Mouse (Mus musculus): ENCODE results near the gene Zfp668. TPM values are rescaled to one million over a fixed set of nuclear protein-coding genes. Genes with fewer than 3 reads are reported as not detected.
"Not testable (repeated sequence)": the region's sequence is repeated elsewhere in the genome, so short reads cannot be mapped to it uniquely, and the experiment has no call there.

Gene Zfp668
- total and polyA plus RNA-seq, 2 experiments from 2014 or later, result 3.2 to 7.1 TPM

DNA sequence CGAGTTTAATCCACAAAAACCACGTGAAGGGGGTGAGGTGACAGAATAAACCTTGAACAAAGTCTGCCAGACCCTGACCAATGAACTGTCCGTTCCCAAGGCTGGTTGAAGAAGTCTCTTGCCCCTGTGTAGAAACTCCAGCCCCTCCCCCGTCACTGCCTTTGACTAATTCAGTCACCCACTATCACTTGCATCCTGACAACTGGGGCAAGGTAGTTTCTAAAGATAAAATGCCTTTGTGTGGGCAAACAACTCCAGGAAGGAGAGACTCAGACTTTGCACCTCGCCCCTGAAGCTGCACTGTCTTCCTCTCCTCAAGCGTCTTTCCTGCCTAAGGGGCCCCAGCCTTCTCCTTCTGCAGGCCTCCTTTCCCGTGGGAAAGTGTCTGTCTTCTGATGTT, 23.4 kb upstream of the Zfp668 start:
- no peak for TF ChIP-seq CTCF (IDR thresholded peaks at IDR 0.05; ENCODE audit: low read depth)
- no peak for TF ChIP-seq EP300 (IDR thresholded peaks at IDR 0.05; ENCODE audit: low read depth)
- H3K36me3 ChIP-seq (replicated peaks; ENCODE audit: control insufficient read depth, insufficient read depth, low read length), result no peaks in the 10 kb centered on the region
- H3K27me3 ChIP-seq (ENCODE audit: control insufficient read depth, insufficient read depth, low read length), result no peaks in the 10 kb centered on the region
- H3K4me2 ChIP-seq (ENCODE audit: low read depth, low read length), result no peak overlapping the region
- no peak overlapping the region for H3K27ac ChIP-seq (ENCODE audit: low read depth)
- H3K4me1 ChIP-seq (ENCODE audit: control insufficient read depth, insufficient read depth), result peaks cover 7% of the 10 kb centered on the region
- no peak overlapping the region for H3K9ac ChIP-seq (replicated peaks; ENCODE audit: low read depth, low read length)
- H3K4me3 ChIP-seq (ENCODE audit: low read depth, low read length), result no peak overlapping the region
- 26% methylated on average over 7 of the region's 7 CpGs for WGBS
- H3K9me3 ChIP-seq (replicated peaks; ENCODE audit: control insufficient read depth, low read length), result no peaks in the 10 kb centered on the region
- ATAC-seq (ENCODE audit: insufficient read depth, low read depth), result no peak
- no peak for DNase-seq (ENCODE audit: low spot score)

DNA sequence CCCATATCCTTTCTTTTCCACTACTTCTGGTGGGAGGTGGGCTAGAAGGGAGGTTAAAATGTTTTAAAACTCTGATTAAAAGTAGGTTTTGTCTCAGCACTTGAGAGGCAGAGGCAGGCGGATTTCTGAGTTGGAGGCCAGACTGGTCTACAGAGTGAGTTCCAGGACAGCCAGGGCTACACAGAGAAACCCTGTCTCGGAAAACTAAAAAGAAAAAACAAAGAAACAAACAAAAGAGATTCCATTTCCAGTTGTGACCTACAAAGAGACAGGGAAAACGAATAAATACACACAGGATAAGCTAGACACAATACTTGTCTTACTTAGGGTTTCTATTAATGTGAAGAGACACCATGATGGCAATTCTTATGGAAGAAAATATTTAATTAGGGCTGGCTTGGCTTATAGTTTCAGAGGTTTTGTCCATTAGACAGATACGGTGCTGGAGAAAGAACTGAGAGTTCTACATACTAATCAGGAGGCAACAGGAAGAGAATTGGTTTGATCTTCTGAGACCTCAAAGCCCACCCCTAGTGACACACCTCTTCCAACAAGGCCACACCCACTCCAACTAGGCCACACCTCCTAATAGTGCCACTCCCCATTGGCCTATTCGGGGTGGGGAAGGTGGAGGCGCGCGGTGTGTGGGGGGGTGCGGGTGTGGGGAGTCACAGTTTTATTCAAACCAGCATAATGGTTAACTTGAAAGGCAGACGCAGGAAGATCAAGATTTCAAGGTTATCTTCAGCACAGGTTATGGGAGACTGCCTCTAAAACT, 21.7 kb upstream of the Zfp668 start:
- TF ChIP-seq EP300 (IDR thresholded peaks at IDR 0.05; ENCODE audit: low read depth) (no peak), CTCF (IDR thresholded peaks at IDR 0.05; ENCODE audit: low read depth) (no peak)
- no peak overlapping the region for H3K4me2 ChIP-seq (ENCODE audit: low read depth, low read length)
- H3K27ac ChIP-seq (ENCODE audit: low read depth), result no peak overlapping the region
- ATAC-seq (ENCODE audit: insufficient read depth, low read depth) (no peak), DNase-seq (ENCODE audit: low spot score) (no peak)
- no peaks in the 10 kb centered on the region for H3K9me3 ChIP-seq (replicated peaks; ENCODE audit: control insufficient read depth, low read length)
- WGBS, result 34% methylated on average over 10 of the region's 10 CpGs
- H3K4me1 ChIP-seq (ENCODE audit: control insufficient read depth, insufficient read depth), result peaks cover 6% of the 10 kb centered on the region
- H3K4me3 ChIP-seq (ENCODE audit: low read depth, low read length), result no peak overlapping the region
- no peaks in the 10 kb centered on the region for H3K36me3 ChIP-seq (replicated peaks; ENCODE audit: control insufficient read depth, insufficient read depth, low read length)
- no peaks in the 10 kb centered on the region for H3K27me3 ChIP-seq (ENCODE audit: control insufficient read depth, insufficient read depth, low read length)
- no peak overlapping the region for H3K9ac ChIP-seq (replicated peaks; ENCODE audit: low read depth, low read length)

DNA sequence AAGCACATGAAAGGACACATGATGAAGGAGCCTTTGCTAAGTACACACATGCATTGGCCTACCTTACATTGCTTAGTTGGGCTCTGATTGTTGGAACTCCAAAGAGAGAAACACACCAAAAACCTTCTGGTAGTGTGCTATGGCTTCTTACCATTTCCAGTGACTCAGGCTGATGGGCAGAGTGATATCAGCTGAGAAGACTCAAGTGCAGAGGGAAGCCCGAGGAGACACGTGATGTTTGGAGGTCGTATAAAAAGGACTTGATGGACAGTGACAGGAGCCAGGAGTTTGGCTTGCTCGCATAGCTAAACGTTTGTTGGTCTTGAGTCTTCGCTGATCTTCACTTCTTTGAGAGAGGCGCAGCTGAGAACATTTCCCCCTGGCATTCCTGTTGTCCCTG, 20.9 kb upstream of the Zfp668 start:
- Histone ChIP-seq H3K4me3 (ENCODE audit: low read depth, low read length) (no peak overlapping the region), H3K4me2 (ENCODE audit: low read depth, low read length) (no peak overlapping the region), H3K27me3 (ENCODE audit: control insufficient read depth, insufficient read depth, low read length) (no peaks in the 10 kb centered on the region), H3K27ac (ENCODE audit: low read depth) (no peak overlapping the region), H3K9me3 (replicated peaks; ENCODE audit: control insufficient read depth, low read length) (no peaks in the 10 kb centered on the region), H3K36me3 (replicated peaks; ENCODE audit: control insufficient read depth, insufficient read depth, low read length) (peaks cover 7% of the 10 kb centered on the region), H3K9ac (replicated peaks; ENCODE audit: low read depth, low read length) (no peak overlapping the region), H3K4me1 (ENCODE audit: control insufficient read depth, insufficient read depth) (peaks cover 6% of the 10 kb centered on the region)
- 85% methylated on average over 7 of the region's 7 CpGs for WGBS
- no peak for DNase-seq (ENCODE audit: low spot score)
- ATAC-seq (ENCODE audit: insufficient read depth, low read depth), result no peak
- TF ChIP-seq CTCF (IDR thresholded peaks at IDR 0.05; ENCODE audit: low read depth) (no peak), EP300 (IDR thresholded peaks at IDR 0.05; ENCODE audit: low read depth) (no peak)

DNA sequence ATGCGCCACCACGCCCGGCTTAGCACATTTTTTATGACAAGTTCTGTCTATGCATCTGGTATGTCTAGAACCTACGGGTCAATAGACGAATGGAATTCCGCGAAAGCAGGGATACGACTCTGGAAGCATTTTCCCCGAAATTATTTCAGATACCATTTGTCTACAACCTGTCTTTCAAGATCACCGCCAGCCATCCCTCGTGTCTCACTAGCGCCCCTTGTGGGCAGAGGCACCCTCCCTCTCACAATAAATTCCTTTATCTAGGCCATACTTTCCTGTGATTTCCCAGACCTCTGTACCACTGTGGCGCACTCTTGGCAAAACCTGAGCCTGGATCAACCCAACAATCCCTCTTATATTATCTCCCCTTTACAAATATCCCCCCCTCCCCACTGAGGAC, 19.8 kb upstream of the Zfp668 start:
- Histone ChIP-seq H3K4me2 (ENCODE audit: low read depth, low read length) (no peak overlapping the region), H3K4me3 (ENCODE audit: low read depth, low read length) (no peak overlapping the region), H3K4me1 (ENCODE audit: control insufficient read depth, insufficient read depth) (peaks cover 6% of the 10 kb centered on the region), H3K9me3 (replicated peaks; ENCODE audit: control insufficient read depth, low read length) (no peaks in the 10 kb centered on the region), H3K36me3 (replicated peaks; ENCODE audit: control insufficient read depth, insufficient read depth, low read length) (peaks cover 15% of the 10 kb centered on the region), H3K9ac (replicated peaks; ENCODE audit: low read depth, low read length) (no peak overlapping the region), H3K27ac (ENCODE audit: low read depth) (no peak overlapping the region), H3K27me3 (ENCODE audit: control insufficient read depth, insufficient read depth, low read length) (no peaks in the 10 kb centered on the region)
- ATAC-seq (ENCODE audit: insufficient read depth, low read depth) (no peak), DNase-seq (ENCODE audit: low spot score) (no peak)
- TF ChIP-seq CTCF (IDR thresholded peaks at IDR 0.05; ENCODE audit: low read depth) (peak; percentile 56), EP300 (IDR thresholded peaks at IDR 0.05; ENCODE audit: low read depth) (no peak)
- WGBS, result 55% methylated on average over 13 of the region's 13 CpGs

DNA sequence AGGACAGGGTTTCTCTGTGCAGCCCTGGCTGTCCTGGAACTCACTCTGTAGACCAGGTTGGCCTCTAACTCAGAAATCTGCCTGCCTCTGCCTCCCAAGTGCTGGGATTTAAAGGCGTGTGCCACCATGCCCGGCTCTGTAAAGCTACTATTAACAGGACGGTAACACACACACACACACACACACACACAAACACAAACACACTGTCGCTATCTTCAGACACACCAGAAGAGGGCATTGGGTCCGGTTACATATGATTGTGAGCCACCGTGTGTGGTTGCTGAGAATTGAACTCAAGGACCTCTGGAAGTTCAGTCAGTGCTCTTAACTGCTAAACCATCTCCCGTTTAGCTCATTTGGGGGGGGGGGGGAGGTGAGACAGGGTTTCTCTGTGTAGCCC, 19.3 kb upstream of the Zfp668 start:
- not testable (repeated sequence) for H3K9me3 ChIP-seq (replicated peaks; ENCODE audit: control insufficient read depth, low read length); H3K27me3 ChIP-seq (ENCODE audit: control insufficient read depth, insufficient read depth, low read length); H3K9ac ChIP-seq (replicated peaks; ENCODE audit: low read depth, low read length); DNase-seq (ENCODE audit: low spot score); H3K4me1 ChIP-seq (ENCODE audit: control insufficient read depth, insufficient read depth)
- WGBS, result 71% methylated on average over 7 of the region's 7 CpGs
- H3K36me3 ChIP-seq (replicated peaks; ENCODE audit: control insufficient read depth, insufficient read depth, low read length), result peaks cover 15% of the 10 kb centered on the region
- H3K4me2 ChIP-seq (ENCODE audit: low read depth, low read length), result peak overlapping the region; percentile 88; the same call in 1 of the 2 replicates
- peak overlapping the region; percentile 78; the same call in 1 of the 2 replicates for H3K27ac ChIP-seq (ENCODE audit: low read depth)
- H3K4me3 ChIP-seq (ENCODE audit: low read depth, low read length), result 0 out of 2 replicates have a peak overlapping the region, but pooled peaks have one; percentile 56
- peak; percentile 1; the same call in 1 of the 2 replicates for ATAC-seq (ENCODE audit: insufficient read depth, low read depth)

DNA sequence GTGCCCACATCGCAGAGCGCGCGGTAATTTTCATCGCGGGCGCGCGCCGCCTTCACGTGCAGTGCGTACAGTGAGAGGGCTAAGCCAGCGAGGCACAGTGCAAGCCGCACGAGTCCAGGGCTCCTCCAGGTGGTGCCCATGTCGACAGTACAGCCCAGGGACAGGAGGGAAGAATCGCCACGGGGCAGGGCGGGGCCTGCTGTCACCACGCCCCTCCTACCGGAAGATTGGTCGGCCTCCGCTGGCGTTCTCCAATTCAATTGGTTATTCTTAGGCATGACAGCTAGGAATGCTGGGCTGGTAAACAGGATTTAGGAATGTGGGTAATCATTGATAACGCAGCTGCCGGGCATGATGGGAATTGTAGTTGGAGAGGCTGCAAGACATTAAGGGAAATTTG, 18.8 kb upstream of the Zfp668 start, which contains the start of the genes Gm21974 and Vkorc1:
Gene Gm21974, minus strand, starts transcription at position 13 of the 400 bp plus-strand sequence.
Gene Vkorc1, minus strand, starts transcription at position 176 of the 400 bp plus-strand sequence.
- under 1% methylated on average over 26 of the region's 26 CpGs for WGBS
- H3K4me2 ChIP-seq (ENCODE audit: low read depth, low read length), result peak within 1 kb of the TSS; percentile 88
- H3K36me3 ChIP-seq (replicated peaks; ENCODE audit: control insufficient read depth, insufficient read depth, low read length), result peaks cover 15% of the 10 kb centered on the region
- 0 out of 2 replicates have a peak, but pooled peaks have one; percentile 29 for TF ChIP-seq EP300 (IDR thresholded peaks at IDR 0.05; ENCODE audit: low read depth)
- peak; percentile 39 for TF ChIP-seq CTCF (IDR thresholded peaks at IDR 0.05; ENCODE audit: low read depth)
- peaks cover 6% of the 10 kb centered on the region for H3K4me1 ChIP-seq (ENCODE audit: control insufficient read depth, insufficient read depth)
- H3K27ac ChIP-seq (ENCODE audit: low read depth), result peak within 1 kb of the TSS; percentile 78
- H3K9me3 ChIP-seq (replicated peaks; ENCODE audit: control insufficient read depth, low read length), result no peaks in the 10 kb centered on the region
- H3K9ac ChIP-seq (replicated peaks; ENCODE audit: low read depth, low read length), result peak within 1 kb of the TSS; percentile 58
- DNase-seq (ENCODE audit: low spot score) (peak; percentile 98), ATAC-seq (ENCODE audit: insufficient read depth, low read depth) (peak; percentile 97)
- H3K27me3 ChIP-seq (ENCODE audit: control insufficient read depth, insufficient read depth, low read length), result no peaks in the 10 kb centered on the region
- peak within 1 kb of the TSS; percentile 56 for H3K4me3 ChIP-seq (ENCODE audit: low read depth, low read length)

All from heart, postnatal 0 days (tissue).